Mouse (Mus musculus) spleen, postnatal 14 days (tissue): ENCODE results near the gene Kcnk13.
A peak's percentile ranks its signal among the peaks of the same experiment; 100 is the strongest.
"Not testable (repeated sequence)": the region's sequence is repeated elsewhere in the genome, so short reads cannot be mapped to it uniquely, and the experiment has no call there.

ENCODE experiments used
- DNase-seq, 2 experiments: peaks; one replicate each; pipeline ENCODE4 v3.0.0; 2021 to 2022; ENCODE audit warnings: low spot score in 2 of 2

Kcnk13 gene

DNA sequence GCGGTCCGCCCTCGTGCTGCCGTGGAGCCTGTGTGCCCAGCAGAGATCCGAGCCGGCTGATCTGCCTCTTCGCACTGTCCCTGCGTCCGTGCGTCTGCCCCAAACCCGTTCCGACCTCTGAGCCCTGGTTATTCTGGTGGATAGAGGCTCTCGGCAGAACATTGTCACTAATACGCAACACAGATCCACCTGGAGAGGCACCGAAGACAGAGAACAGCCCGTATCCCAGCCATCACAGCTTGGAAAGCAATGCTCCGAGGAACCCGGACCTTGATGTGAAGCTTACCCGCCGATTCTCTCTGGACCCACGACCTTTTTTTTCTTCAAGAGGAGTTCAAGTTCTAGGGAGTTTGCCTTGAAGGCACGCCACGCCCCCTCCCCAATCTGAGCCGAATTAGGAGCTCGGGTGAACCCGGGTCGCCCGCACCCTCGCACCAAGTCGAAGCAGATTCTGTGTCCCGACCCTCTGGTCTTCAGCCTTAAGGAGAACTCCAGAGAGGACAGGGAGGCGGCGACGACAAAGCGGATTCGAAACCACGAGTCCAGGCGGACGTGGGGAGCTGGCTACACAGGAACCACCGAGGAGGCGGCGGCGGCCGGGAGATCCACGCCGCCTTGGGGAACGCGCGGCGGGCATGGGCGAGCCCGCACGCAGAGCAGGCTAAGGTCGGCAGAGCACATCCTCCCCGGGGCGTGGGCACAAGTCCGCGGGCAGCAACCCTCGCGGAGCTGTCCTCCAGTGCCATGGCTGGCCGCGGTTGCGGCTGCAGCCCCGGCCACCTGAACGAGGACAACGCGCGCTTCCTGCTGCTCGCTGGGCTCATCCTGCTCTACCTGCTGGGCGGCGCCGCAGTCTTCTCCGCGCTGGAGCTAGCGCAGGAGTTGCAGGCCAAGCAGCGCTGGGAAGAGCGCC, 1.2 kb downstream of the Kcnk13 start:
- DNase-seq: peak in 1 of 2 experiments; percentile 13

DNA sequence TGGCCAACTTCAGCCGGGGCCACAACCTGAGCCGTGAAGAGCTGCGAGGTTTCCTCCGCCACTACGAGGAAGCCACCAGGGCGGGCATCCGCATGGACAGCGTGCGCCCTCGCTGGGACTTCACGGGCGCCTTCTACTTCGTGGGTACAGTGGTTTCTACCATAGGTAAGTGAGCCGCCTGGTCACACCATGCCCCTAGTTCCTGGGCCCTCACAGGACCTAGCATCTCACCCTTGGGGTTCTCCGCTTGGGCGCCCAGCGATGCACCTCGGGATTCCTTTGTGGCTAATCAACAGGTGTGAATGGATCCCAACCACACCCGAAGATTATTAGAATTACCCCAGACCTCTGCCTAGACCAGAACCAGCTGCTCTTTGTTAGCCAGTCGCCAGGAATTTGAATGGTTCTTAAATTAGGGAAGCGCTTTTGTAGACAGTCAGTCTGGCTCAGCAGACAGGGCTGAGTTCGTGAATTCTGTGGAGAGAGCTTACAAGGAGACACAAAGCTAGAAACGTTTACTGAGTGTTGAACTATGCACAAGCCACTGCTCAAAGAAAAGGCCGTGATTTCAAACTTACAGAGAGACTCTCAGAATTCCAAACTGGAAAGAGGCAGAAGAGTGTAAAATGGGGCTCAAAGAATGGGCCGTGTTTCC, 1.9 kb downstream of the Kcnk13 start:
- DNase-seq: no peak

DNA sequence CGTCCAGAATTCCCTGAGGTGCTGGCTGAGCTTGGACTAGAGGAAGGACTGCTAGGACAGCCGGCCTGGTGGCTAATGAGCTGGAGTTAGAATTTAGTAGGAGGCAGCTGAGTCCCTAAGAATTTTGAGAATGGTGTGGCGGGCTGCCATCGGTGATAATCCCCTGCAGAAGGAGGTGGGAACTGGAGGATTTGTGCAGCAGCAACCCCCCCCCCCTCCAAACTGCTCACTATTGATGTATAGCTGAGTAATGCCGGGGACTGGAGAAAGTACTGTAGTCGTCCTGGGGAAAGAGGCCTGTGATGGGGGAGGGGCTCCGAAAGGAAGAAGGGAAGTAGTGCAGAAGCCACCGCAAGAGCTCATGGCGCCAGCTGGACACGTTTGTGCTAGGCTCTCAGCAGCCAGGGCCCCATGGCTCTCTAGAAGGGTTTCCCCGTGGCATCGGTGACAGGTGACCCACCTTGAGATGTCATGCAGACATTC, 2.6 kb downstream of the Kcnk13 start:
- no peak for DNase-seq

DNA sequence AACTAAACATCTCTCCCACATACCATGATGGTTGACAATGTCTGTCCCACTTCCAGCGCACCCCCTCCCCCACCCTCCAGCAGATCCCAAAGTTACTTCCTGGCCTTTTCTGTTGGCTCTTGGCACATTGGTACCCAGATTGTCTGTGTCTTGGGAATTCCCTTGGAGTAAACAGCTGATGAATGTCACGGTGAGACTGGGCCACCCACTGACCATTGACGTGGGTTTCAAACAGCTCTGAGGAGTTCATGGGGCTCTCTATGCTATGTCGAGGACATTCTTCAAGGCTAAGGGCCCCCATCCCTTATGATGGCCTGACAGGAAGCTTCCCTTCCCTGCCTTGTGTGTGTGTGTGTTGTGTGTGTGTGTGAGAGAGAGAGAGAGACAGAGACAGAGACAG, 5.6 kb downstream of the Kcnk13 start:
- no peak for DNase-seq

DNA sequence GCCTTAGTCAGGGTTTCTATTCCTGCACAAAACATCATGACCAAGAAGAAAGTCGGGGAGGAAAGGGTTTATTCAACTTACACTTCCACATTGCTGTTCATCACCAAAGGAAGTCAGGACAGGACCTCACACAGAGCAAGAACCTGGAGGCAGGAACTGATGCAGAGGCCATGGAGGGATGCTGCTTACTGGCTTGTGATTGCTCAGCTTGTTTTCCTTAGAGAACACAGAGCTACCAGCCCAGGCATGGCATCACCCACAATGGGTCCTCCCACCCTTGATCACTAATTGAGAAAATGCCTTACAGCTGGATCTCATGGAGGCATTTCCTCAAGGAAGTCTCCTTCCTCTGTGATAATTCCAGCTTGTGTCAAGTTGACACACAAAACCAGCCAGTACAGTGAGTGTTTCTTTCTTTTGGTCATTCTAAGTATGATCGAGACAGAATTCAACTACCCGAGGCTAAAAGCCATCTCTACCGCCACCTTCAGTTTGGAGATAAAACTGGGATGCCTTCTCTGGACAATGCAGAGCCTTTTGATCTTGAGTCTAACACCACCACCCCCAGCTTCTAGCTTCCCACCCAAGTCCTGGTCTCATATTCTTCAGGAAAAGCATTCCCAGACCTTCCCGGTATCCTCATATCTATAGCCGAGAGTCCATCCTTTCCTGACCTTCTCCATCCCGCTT, 7.1 kb downstream of the Kcnk13 start:
- DNase-seq: not testable (repeated sequence)

DNA sequence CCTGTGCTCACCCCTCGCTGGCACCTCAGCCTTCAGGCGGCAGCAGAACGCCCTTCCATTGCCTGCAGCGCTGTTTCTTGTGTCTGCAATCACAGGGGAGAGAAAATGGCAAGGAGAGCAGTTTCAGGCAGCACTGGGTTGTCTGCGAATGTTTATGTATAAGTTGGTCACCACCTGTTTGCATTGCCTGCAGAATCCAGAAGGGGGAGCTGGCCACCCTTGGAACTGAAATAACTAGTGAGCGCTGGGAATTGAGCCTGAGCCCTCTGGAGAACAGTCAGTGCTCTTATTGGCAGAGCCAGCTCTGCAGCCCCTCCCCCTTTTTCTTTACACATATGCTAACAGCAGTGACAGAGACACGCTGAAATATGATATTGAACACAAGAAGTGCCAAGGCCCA, 8.5 kb downstream of the Kcnk13 start:
- DNase-seq: no peak

DNA sequence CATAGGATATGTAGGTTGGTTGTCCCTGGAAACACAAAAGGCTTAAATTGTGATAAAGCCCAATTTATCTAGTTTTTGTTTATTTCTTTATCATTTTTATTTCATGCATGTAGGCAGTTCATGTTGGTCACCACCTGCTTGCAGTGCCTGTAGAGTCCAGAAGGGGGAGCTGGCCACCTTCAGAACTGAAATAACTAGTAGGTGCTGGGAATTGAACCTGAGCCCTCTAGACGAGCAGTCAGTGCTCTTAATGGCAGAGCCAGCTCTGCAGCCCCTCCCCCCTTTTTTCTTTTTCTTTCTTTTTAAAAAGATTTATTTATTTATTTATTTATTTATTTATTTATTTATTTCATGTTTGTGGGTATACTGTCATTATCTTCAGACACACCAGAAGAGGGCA, 9.4 kb downstream of the Kcnk13 start:
- no peak for DNase-seq

DNA sequence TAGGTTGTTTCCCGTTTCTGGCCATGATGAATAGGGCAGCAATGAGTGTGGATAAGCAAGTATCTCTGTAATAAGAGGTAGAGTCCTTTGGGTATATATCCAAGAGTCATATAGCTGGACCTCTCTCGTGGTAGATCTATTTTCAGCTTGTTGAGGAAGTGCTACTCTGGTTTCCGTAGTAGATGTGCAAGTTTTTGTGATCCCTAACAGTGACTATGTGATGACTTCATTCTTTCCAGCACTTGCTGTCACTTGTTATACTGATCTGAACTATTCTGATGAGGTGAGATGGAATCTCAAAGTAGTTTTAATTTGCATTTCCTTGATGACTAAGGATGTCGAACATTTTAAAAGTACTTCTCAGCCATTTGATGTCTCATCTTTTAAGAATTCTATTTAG, 15.2 kb downstream of the Kcnk13 start:
- DNase-seq: no peak

DNA sequence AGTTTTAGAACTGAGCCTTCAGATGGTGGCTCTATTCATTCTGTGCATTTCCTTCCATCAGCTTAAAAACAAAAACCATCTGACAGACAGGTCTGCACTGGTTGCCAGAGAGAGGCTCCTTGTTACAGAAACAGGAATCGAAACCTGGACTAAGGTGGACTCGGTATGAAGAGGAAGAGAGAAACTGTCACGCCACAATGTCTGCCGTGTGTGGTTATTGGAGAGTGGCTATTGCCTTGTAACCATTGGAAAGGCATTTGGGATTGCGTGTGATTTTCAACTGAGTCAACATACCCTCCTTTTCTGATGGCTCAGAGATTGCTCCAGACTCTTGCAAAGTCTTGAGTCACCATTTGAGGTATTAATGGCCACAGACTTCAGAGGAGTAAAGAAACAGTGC, 22.5 kb downstream of the Kcnk13 start:
- no peak for DNase-seq

DNA sequence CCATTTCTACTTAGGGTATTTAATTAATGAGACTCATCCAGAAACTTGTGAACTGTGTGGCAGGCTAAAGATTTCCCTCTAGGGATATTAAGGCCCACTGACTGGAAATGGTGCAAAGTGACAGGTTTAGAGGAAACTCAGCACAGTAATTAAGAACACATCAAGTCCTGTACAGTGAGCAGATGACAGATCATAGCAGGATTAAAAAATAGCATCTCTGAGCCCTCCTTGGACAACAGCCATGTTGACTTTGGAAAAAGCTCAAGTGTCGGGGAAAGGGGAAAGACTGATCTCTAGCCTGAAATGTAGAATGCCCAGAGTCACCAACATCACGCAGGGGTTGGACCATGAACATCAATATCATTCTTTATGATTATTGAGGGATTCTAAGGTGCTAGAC, 23.8 kb downstream of the Kcnk13 start:
- DNase-seq: no peak

DNA sequence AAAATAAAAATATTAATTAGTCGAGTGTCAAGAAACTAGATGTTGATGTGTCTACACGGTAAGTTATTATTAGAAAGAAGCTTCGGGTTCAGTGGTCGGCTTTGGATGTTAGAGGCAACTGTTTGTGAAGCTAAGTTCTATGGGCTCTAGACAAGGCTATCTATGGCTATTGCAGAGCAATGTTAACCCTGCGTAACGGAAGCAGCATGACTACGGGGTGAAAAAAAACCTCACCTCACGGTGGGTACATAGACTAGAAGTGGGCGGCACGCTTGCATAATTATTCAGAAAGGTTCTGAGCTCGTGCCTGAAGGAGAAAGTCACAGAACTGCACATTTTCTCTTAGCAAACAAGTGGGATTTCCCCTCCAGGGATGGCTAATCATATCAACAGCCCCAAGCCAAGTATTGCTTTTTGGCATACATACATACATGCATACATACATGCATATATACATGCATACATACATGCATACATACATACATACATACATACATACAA, 28.1 kb downstream of the Kcnk13 start:
- no peak for DNase-seq

DNA sequence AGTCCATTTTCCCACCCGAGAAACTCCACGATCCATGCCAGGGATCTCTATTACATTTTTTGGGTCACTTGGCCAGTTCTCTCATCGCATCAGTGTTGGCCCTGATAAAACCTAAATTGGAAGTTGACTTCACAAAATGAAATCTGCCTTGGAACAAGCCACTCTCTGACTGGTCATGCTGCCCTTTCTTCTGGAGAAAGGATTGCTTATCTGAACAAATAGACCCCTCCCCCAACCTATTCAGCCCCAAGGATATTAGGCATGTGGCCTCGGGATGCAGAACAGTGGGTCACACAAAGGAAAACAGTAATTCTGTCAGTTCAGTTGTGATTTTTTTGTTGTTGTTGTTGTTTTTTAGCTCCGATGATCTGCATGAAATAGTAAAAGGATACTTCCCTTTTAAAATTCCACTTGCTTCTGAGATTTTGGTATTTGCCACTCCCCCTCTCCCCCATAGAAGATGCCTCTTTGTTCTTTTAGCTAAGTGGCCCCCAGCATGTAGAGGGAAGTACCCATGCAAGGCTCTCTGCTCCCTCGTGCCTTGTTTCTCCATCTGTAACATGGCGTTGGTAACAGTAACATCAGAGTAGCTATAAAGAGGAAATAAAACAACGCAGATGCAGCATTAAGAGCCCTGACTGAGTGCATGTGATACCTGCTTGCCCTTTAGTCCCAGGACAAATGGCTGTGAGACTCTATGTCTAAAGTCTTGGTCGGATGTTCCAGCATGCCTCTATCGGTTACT, 29.0 kb downstream of the Kcnk13 start:
- DNase-seq: no peak

DNA sequence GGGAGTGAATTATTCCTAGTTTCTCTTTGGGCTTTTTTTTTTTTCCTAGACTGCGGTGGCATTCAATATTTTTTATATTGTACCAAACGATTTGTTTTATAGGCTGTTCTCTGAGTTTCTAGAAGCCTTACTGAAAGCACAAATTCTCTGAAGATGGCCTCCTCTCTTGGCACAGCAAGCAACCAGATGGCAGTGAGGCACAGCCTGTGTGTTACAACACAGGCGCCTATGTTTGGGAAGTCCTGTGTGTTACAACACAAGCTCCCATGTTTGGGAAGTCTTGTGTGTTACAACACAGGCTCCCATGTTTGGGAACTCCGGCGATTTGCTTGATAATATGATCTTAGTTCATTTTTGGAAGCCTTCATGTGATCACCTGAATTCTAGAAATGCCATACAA, 31.7 kb downstream of the Kcnk13 start:
- DNase-seq: no peak

DNA sequence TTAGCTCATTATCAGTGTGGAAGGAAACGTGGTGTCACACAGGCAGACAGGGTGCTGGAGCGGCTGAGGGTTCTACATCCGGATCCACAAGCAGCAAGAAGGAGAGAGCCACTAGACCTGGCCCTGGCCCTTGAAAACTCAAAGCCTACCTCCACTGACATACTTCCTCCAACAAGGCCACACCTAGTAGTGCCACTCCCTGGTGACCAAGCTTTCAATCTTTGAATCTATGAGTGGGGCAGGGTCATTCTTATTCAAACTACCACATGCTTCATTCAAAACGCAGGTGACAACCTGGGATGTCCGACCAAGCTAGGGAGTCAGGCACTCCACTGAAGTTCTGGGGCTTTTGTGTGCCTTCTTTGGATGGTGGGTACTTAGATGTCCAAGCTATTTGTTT, 35.4 kb downstream of the Kcnk13 start:
- no peak for DNase-seq

DNA sequence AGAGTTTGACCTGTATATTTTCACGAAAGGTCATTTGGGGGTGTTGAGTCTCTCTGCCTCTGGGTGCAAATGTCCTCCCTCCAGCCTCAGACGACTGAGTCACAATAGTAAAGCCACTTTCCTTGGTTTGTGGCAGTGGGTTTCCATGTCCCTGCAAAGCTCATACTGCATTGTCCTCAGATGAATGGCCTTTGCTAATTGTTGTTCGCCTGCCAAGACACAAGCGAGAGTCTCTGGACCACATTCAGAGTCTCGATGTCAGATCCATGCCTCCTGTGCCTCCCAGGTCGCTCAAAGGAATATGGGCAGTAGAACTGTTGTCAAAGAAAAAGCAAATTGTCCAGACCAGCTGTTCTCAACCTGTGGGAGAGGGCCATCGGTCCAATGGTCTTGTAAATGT, 36.1 kb downstream of the Kcnk13 start:
- DNase-seq: no peak

DNA sequence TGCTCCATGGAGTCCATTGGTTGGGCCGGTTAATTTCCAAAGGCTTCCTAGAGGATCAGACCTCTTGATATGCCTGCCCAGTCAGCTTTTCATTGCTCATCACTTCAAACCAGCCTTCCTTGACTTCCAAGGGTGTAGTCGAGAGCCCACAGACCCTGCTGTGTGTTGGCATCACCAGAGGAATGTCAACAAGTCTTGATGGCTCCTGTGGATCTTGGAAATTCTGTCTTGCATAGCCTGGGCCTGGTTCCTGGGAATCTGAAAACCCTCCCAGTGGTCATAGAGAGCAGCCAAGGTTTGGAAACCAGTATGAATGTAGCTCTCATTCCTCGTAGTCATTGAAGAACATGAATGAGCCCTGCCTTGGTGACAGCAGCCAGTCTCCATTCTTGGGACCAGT, 36.9 kb downstream of the Kcnk13 start:
- no peak for DNase-seq

DNA sequence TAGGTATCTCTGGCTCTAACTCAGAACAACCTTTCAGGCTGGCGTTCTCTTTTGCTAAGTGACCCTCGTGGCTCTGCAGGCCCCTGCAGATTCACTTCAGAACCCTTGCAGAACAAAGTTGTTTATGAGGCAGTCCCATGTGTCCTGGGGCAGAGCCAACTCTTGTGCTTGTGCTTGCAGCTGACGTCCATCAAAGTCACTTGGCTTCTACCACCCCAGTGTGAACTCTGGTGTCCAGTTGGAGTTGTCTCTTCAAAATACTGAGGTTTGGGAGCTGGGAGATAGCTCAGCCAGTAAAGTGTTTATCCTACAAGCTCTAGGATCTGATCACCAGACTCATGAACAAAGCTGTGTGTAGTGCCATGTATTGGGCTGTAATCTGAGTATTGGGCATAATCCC, 37.6 kb downstream of the Kcnk13 start:
- no peak for DNase-seq

DNA sequence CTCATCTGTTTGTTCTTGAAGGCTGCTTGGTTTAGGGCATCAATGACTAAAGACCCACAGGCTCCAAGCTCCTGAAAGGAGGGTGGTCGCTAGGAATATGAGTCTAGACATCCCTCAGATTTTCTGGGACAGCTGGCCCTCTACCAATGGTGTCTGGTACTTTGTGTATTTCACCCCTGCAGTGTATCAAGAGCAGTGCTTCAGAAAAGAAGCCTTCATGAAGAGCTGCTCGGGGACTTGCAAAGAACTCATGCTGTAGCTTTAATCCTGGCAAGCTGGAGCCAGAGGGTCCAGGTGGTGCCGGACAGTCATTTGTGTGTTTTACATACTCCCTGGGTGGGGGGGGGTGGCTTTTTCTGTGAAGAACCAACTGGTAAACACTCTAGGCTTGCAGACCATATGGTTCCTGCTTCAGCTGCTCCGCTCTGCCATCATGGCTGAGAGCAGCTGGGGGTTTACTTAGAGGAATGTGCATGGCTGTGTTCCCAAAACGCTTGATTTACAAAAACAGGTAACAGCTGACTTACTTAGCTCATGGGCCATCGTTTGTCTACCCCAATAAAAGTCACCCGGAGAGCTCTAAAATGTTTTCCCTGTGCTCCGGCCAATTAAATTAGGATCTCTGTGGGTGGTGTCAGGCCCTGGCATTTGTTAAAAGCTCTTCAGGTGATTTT, 38.8 kb downstream of the Kcnk13 start:
- DNase-seq: no peak

DNA sequence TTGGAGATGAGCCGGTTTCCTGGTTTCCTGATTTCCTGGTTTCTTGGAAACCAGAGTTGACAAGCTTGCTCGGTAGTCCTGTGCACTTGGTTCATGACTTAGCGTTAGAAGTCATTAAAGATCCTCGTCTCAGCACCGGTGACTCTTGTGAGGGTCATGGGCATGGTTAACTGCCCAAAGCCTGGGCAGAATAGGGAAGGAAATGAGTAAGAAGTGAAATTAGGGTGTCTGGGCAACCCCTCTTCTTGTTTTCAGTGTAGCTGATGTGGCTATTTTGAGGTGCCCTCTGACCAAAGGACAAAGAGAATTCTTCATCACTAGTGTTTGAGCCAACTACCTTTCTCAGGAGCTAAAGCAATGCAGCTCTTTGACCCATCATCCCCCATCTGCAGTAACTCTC, 41.0 kb downstream of the Kcnk13 start:
- DNase-seq: peak in 1 of 2 experiments; percentile 12

DNA sequence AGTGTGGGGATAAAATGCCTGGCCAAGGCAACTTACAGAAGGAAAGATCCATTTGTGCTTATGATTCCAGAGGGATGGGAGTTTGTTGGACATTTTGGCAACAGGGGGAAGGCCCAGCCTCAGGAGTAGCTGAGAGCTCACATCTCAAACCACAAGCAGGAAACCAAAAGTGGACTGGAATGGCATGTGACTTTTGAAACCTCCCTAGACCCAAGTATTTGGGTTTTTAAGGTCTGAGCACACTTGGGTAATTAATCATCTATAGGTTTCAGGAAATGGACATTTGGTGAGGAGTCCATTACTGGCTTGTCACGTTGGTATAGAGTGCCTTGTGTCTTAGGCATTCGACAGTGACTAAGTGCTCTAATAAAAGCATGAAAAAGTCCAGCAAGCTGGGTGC, 42.4 kb downstream of the Kcnk13 start:
- no peak for DNase-seq

DNA sequence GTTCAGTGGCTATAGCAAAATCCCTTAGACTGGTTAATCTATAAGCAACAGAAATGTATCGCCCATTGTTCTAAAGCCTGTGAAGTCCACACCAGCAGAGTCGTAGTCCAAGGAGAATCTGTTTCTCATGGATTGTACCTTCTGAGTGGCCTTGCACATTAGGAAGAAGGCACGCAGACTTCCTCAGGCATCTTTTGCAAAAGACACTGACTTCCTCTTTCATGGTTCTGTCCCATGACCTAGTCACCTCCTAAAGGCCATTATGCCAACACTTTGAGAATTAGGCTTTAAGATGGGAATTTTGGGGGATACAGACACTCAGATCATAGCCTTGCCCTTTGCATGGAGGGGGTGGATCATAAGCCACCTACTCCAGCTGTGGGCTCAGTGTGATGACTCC, 48.5 kb downstream of the Kcnk13 start:
- DNase-seq: no peak
